Mouse (Mus musculus) ES-Bruce4 (cell line): ENCODE measurements around the gene BC049352.

ENCODE experiments used
- CTCF ChIP-seq: IDR thresholded peaks from one replicate; pipeline ENCODE4 v1.8.1; 2011; ENCODE audit warnings: low read depth, low read length
- EP300 ChIP-seq: IDR thresholded peaks from 2 replicates; pipeline ENCODE4 v1.6.1; 2011; ENCODE audit warnings: low read depth, low read length; ENCODE audit not compliant: insufficient read depth
- POLR2A ChIP-seq: IDR thresholded peaks from one replicate; pipeline ENCODE4 v1.8.1; 2011; ENCODE audit warnings: low read length; ENCODE audit not compliant: insufficient read depth

- TF ChIP-seq POLR2A (no peak), CTCF (no peak), EP300 (no peak)
These were observed 59.6 kb downstream of the BC049352 start for GRCm38 (mm10) chr9:45241397-45241796.
